In genomic region chr10:59908776-59909315, GRCm38 (mm10) we compare ENCODE assay signal across 8 mouse cellular contexts. TPM values are rescaled to one million over a fixed set of nuclear protein-coding genes. Genes with fewer than 3 reads are reported as not detected.
DNase-seq lines count a peak whose midpoint lies in the region; ATAC-seq and TF ChIP-seq lines count a peak whose summit lies in the region.

No protein-coding gene starts in this region.

- no peak for TF ChIP-seq CTCF in layer of hippocampus, adult 2 months (conservative IDR thresholded peaks at IDR 0.05)
- no peak for TF ChIP-seq CTCF in left cerebral cortex, adult 2 months (IDR thresholded peaks at IDR 0.05)

- ATAC-seq in embryonic facial prominence, embryonic 13.5 days (ENCODE audit: insufficient number of reproducible peaks, insufficient read depth, low FRiP score, low TSS enrichment, low read depth) = no peak
- 0 out of 2 replicates have a peak, but pooled peaks have one; percentile 16 for ATAC-seq in liver, embryonic 13.5 days (ENCODE audit: low read depth)

- no peak overlapping the region for H3K4me3 ChIP-seq in layer of hippocampus, adult 2 months
- H3K4me3 ChIP-seq in embryonic facial prominence, embryonic 13.5 days = no peak overlapping the region
- H3K4me3 ChIP-seq in liver, embryonic 13.5 days (replicated peaks) = no peak overlapping the region
- H3K4me3 ChIP-seq in left cerebral cortex, adult 2 months = no peak overlapping the region

- intact Hi-C loops in left cerebral cortex, adult 2 months (cut with DNase I) = no loop called here

- H3K36me3 ChIP-seq in embryonic facial prominence, embryonic 13.5 days = no peaks in the 10 kb centered on the region
- H3K36me3 ChIP-seq in liver, embryonic 13.5 days = no peaks in the 10 kb centered on the region

- DNase-seq in adrenal gland, adult 2 months = peak; percentile 43
- no peak for DNase-seq in adrenal gland, postnatal 25 days
- DNase-seq in layer of hippocampus, adult 2 months (ENCODE audit: low spot score in 2 of 2) = no peak
- no peak for DNase-seq in layer of hippocampus, postnatal 14 days (ENCODE audit: low spot score in 2 of 2)
- no peak for DNase-seq in liver, embryonic 13.5 days
- DNase-seq in left cerebral cortex, adult 2 months (ENCODE audit: extremely low spot score in 1 of 2, low spot score in 2 of 2) = no peak
- DNase-seq in thymus, adult 18-20 months = no peak

- H3K27ac ChIP-seq in layer of hippocampus, adult 2 months = peak overlapping the region; percentile 64; the same call in 1 of the 2 replicates
- peak overlapping the region; percentile 83 for H3K27ac ChIP-seq in embryonic facial prominence, embryonic 13.5 days
- H3K27ac ChIP-seq in liver, embryonic 13.5 days = 0 out of 2 replicates have a peak overlapping the region, but pooled peaks have one; percentile 53
- H3K27ac ChIP-seq in left cerebral cortex, adult 2 months = no peak overlapping the region

- WGBS in embryonic facial prominence, embryonic 13.5 days = 51% methylated on average over 7 of the region's 7 CpGs
- WGBS in liver, embryonic 13.5 days (ENCODE audit: insufficient replicate concordance) = 29% methylated on average over 7 of the region's 7 CpGs

- H3K9me3 ChIP-seq in embryonic facial prominence, embryonic 13.5 days = no peaks in the 10 kb centered on the region
- H3K9me3 ChIP-seq in liver, embryonic 13.5 days (replicated peaks) = no peaks in the 10 kb centered on the region

- H3K4me1 ChIP-seq in embryonic facial prominence, embryonic 13.5 days = peaks cover 53% of the 10 kb centered on the region
- peaks cover 44% of the 10 kb centered on the region for H3K4me1 ChIP-seq in liver, embryonic 13.5 days (replicated peaks)

- H3K9ac ChIP-seq in embryonic facial prominence, embryonic 13.5 days = no peak overlapping the region
- no peak overlapping the region for H3K9ac ChIP-seq in liver, embryonic 13.5 days

- H3K4me2 ChIP-seq in embryonic facial prominence, embryonic 13.5 days = peak overlapping the region; percentile 44
- no peak overlapping the region for H3K4me2 ChIP-seq in liver, embryonic 13.5 days

- no peaks in the 10 kb centered on the region for H3K27me3 ChIP-seq in embryonic facial prominence, embryonic 13.5 days
- peaks cover 50% of the 10 kb centered on the region for H3K27me3 ChIP-seq in liver, embryonic 13.5 days

RNA-seq across cellular contexts. Expression of gene Dnajb12, which starts 29.5 kb away (rescaled TPM):
- total RNA-seq in adrenal gland, adult 2 months (2021) = 10 to 100 TPM; 56.0 to 63.9 TPM
- polyA plus RNA-seq in adrenal gland, adult 2 months (2012; rRNA removed) = 48.8 and 67.3 TPM in 2 replicates
- total RNA-seq in adrenal gland, postnatal 25 days (2021) = 65.1 and 69.2 TPM in 2 replicates
- total RNA-seq in layer of hippocampus, adult 2 months (2021) = 10 to 100 TPM; 54.4 to 56.8 TPM
- total RNA-seq in layer of hippocampus, postnatal 14 days (2021) = 10 to 100 TPM; 48.0 to 50.1 TPM
- polyA plus RNA-seq in embryonic facial prominence, embryonic 13.5 days (2015; fragmentation: Nextera tagmentation; extraction: Ambion mirVana) = 20.5 and 20.7 TPM in 2 replicates
- 13.4 and 15.5 TPM in 2 replicates for polyA plus RNA-seq in liver, embryonic 13.5 days (2015; fragmentation: Nextera tagmentation; extraction: Ambion mirVana)
- 10 to 100 TPM; 50.6 to 52.2 TPM for total RNA-seq in left cerebral cortex, adult 2 months (2021)

RNA-seq across cellular contexts. Expression of gene Ddit4, which starts 42.8 kb away (rescaled TPM):
- 10 to 100 TPM; 53.1 to 56.1 TPM for total RNA-seq in adrenal gland, adult 2 months (2021)
- polyA plus RNA-seq in adrenal gland, adult 2 months (2012; rRNA removed) = 151 and 157 TPM in 2 replicates
- 35.7 and 57.7 TPM in 2 replicates for total RNA-seq in adrenal gland, postnatal 25 days (2021)
- total RNA-seq in layer of hippocampus, adult 2 months (2021) = 10 to 100 TPM; 63.6 to 66.7 TPM
- total RNA-seq in layer of hippocampus, postnatal 14 days (2021) = 100 to 1,000 TPM in 1 of 2 experiments, 10 to 100 TPM in 1; 99.5 to 106 TPM
- polyA plus RNA-seq in embryonic facial prominence, embryonic 13.5 days (2015; fragmentation: Nextera tagmentation; extraction: Ambion mirVana) = 86.5 and 93.1 TPM in 2 replicates
- 2.7 and 2.8 TPM in 2 replicates for polyA plus RNA-seq in liver, embryonic 13.5 days (2015; fragmentation: Nextera tagmentation; extraction: Ambion mirVana)
- total RNA-seq in left cerebral cortex, adult 2 months (2021) = 10 to 100 TPM; 46.9 to 71.1 TPM
